Mouse (Mus musculus): Measurements from ENCODE around the gene Nat8f1. TPM values are rescaled to one million over a fixed set of nuclear protein-coding genes. Genes with fewer than 3 reads are reported as not detected.

Gene Nat8f1
- polyA plus RNA-seq, 1 experiment from 2014 or later = 3.4 TPM

DNA sequence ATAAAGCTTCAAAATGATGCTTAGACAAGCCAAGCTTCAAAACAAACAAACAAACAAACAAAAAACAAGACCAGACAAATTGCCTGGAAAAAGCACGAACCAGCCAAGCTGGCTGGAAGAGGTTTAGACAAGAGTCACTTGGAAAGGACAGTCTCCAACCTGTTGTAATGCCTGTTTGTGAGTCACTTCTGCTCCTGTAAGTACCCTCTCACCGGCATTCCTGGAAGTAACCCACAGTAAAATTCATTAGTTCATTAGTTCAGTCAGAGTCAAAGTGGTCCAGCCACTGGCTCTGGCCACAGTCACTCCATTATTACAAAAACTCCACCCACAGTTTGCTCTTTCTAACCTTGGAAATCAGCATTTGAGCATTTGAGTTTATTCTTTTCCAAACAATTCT is 51.6 kb downstream of the Nat8f1 start:
- Histone ChIP-seq H3K4me2 (no peak overlapping the region), H3K27ac (no peak overlapping the region), H3K9ac (no peak overlapping the region), H3K4me3 (no peak overlapping the region), H3K4me1 (no peaks in the 10 kb centered on the region), H3K27me3 (replicated peaks) (no peaks in the 10 kb centered on the region), H3K36me3 (no peaks in the 10 kb centered on the region), H3K9me3 (replicated peaks) (no peaks in the 10 kb centered on the region)
- no peak for ATAC-seq
- WGBS (ENCODE audit: insufficient replicate concordance) = 70% methylated on average over 2 of the region's 2 CpGs

DNA sequence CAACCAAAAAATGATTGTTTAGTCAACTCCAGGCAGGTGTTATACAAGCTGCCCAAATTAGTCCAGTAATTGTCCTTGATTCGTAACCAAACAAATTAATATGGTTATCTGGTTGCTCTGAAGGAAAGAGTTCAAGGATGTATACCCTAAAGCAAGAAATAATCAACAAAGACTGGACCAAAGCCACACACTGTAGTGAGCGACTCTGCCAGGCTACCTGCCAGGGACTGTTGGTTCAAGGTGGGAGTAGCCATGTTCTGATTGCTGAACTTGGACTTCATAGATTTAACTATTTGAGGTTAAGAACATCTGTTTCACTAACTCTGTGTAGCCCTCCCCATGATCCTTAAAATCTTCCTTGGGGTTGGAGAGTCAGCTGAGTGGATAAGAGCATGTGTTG is 52.4 kb downstream of the Nat8f1 start:
- H3K9ac ChIP-seq = no peak overlapping the region
- H3K4me1 ChIP-seq = no peaks in the 10 kb centered on the region
- ATAC-seq = no peak
- no peaks in the 10 kb centered on the region for H3K9me3 ChIP-seq (replicated peaks)
- H3K27me3 ChIP-seq (replicated peaks) = no peaks in the 10 kb centered on the region
- H3K4me3 ChIP-seq = no peak overlapping the region
- WGBS (ENCODE audit: insufficient replicate concordance) = 59% methylated on average over 2 of the region's 2 CpGs
- no peak overlapping the region for H3K27ac ChIP-seq
- no peak overlapping the region for H3K4me2 ChIP-seq
- no peaks in the 10 kb centered on the region for H3K36me3 ChIP-seq

GRCm38 (mm10) chr6:85862565-85862964 is 52.9 kb downstream of the Nat8f1 start:
- Histone ChIP-seq H3K27me3 (replicated peaks) (no peaks in the 10 kb centered on the region), H3K9ac (no peak overlapping the region), H3K4me2 (no peak overlapping the region), H3K4me1 (no peaks in the 10 kb centered on the region), H3K9me3 (replicated peaks) (no peaks in the 10 kb centered on the region), H3K4me3 (no peak overlapping the region), H3K36me3 (no peaks in the 10 kb centered on the region), H3K27ac (no peak overlapping the region)
- no peak for ATAC-seq
- 54% methylated on average over 3 of the region's 3 CpGs for WGBS (ENCODE audit: insufficient replicate concordance)

DNA sequence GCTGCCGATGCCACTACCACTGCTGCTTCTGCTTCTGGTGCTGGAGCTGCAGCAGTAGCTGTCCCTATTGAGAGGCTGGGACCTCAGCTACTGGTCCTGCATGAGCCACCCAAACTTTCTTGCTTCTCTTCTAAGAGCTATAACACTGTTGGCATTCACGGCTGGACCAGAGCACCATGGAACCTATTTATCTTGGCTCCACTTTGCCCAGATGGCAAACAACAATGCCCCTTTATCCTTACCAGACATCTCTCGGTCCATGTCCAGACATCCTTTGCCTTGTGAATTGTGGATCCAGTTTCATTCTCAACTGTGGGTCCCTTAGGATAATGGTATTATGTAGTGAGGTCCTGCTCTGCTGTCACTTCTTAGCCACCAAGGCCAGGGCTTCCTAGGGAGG is 54.2 kb downstream of the Nat8f1 start:
- Histone ChIP-seq H3K9ac (no peak overlapping the region), H3K4me3 (no peak overlapping the region), H3K4me2 (no peak overlapping the region), H3K4me1 (no peaks in the 10 kb centered on the region), H3K27me3 (replicated peaks) (no peaks in the 10 kb centered on the region), H3K36me3 (no peaks in the 10 kb centered on the region), H3K9me3 (replicated peaks) (no peaks in the 10 kb centered on the region), H3K27ac (no peak overlapping the region)
- WGBS (ENCODE audit: insufficient replicate concordance) = 69% methylated on average over 3 of the region's 3 CpGs
- ATAC-seq = no peak

Other genes starting within 250 kb of the Nat8f1 start
- not detected in 2 replicates for gene Nat8f7, start 202.5 kb downstream of the Nat8f1 start, polyA plus RNA-seq (2016; fragmentation: Nextera tagmentation; extraction: Ambion mirVana)
- gene Nat8f3, start 149.9 kb downstream of the Nat8f1 start, polyA plus RNA-seq (2016; fragmentation: Nextera tagmentation; extraction: Ambion mirVana) = not detected in 2 replicates
- not detected in 2 replicates for gene Nat8f6, start 94.7 kb downstream of the Nat8f1 start, polyA plus RNA-seq (2016; fragmentation: Nextera tagmentation; extraction: Ambion mirVana)
- not detected in 2 replicates for gene Nat8f5, start 94.7 kb downstream of the Nat8f1 start, polyA plus RNA-seq (2016; fragmentation: Nextera tagmentation; extraction: Ambion mirVana)
- gene Nat8, start 83.6 kb downstream of the Nat8f1 start, polyA plus RNA-seq (2016; fragmentation: Nextera tagmentation; extraction: Ambion mirVana) = not detected in 2 replicates
- 0.04 TPM in 1 of 2 replicates, not detected in the other for gene Nat8f2, start 46.5 kb downstream of the Nat8f1 start, polyA plus RNA-seq (2016; fragmentation: Nextera tagmentation; extraction: Ambion mirVana)
- gene Nat8f4, start 10.8 kb downstream of the Nat8f1 start, polyA plus RNA-seq (2016; fragmentation: Nextera tagmentation; extraction: Ambion mirVana) = 0.81 and 1.2 TPM in 2 replicates
- gene Tprkb, start 3.8 kb downstream of the Nat8f1 start, polyA plus RNA-seq (2016; fragmentation: Nextera tagmentation; extraction: Ambion mirVana) = 29.6 and 31.1 TPM in 2 replicates
- gene Dusp11, start 46.0 kb upstream of the Nat8f1 start, polyA plus RNA-seq (2016; fragmentation: Nextera tagmentation; extraction: Ambion mirVana) = 37.2 and 38.0 TPM in 2 replicates
- gene Figla, start 100.5 kb upstream of the Nat8f1 start, polyA plus RNA-seq (2016; fragmentation: Nextera tagmentation; extraction: Ambion mirVana) = not detected in 2 replicates
- 96.9 and 97.2 TPM in 2 replicates for gene Add2, start 113.0 kb upstream of the Nat8f1 start, polyA plus RNA-seq (2016; fragmentation: Nextera tagmentation; extraction: Ambion mirVana)